Mouse (Mus musculus): ENCODE measurements around the gene Akr7a5. TPM values are rescaled to one million over a fixed set of nuclear protein-coding genes. Genes with fewer than 3 reads are reported as not detected.
A peak's percentile ranks its signal among the peaks of the same experiment; 100 is the strongest.

Akr7a5 gene
- total RNA-seq, 2 experiments from 2014 or later: 65.8 to 69.2 TPM

GRCm38 (mm10) chr4:139298671-139299366 lies 11.7 kb upstream of the Akr7a5 start:
- no peak for DNase-seq

GRCm38 (mm10) chr4:139301780-139302179 lies 8.8 kb upstream of the Akr7a5 start:
- DNase-seq: no peak

- DNase-seq: no peak
Measured at GRCm38 (mm10) chr4:139302241-139302640, 8.3 kb upstream of the Akr7a5 start.

- DNase-seq: no peak
Measured at GRCm38 (mm10) chr4:139305521-139305920, 5.0 kb upstream of the Akr7a5 start.

- DNase-seq: no peak
Measured at GRCm38 (mm10) chr4:139307916-139308315, 2.6 kb upstream of the Akr7a5 start.

- no peak for DNase-seq
Measured at GRCm38 (mm10) chr4:139309651-139310050, 893 bp upstream of the Akr7a5 start.

- DNase-seq: no peak
Measured at GRCm38 (mm10) chr4:139310899-139311701, 556 bp downstream of the Akr7a5 start.

- DNase-seq: no peak
Measured at GRCm38 (mm10) chr4:139311707-139312106, 1.2 kb downstream of the Akr7a5 start.

GRCm38 (mm10) chr4:139312632-139313031 lies 2.1 kb downstream of the Akr7a5 start:
- peak in 1 of 2 experiments; percentile 55 for DNase-seq

GRCm38 (mm10) chr4:139318449-139318848 lies 7.9 kb downstream of the Akr7a5 start:
- no peak for DNase-seq

- DNase-seq: no peak
Measured at GRCm38 (mm10) chr4:139319740-139320139, 9.2 kb downstream of the Akr7a5 start.

- peak; percentile 85 to 91 for DNase-seq
Measured at GRCm38 (mm10) chr4:139330605-139331004, 20.1 kb downstream of the Akr7a5 start.

- DNase-seq: no peak
Measured at GRCm38 (mm10) chr4:139334631-139335295, 24.2 kb downstream of the Akr7a5 start.

GRCm38 (mm10) chr4:139335507-139335906 lies 25.0 kb downstream of the Akr7a5 start:
- no peak for DNase-seq

GRCm38 (mm10) chr4:139336822-139337483 lies 26.4 kb downstream of the Akr7a5 start:
- peak; percentile 88 to 91 for DNase-seq

- no peak for DNase-seq
Measured at GRCm38 (mm10) chr4:139338145-139338544, 27.6 kb downstream of the Akr7a5 start.

GRCm38 (mm10) chr4:139340835-139341234 lies 30.3 kb downstream of the Akr7a5 start:
- DNase-seq: no peak

GRCm38 (mm10) chr4:139341556-139342233 lies 31.2 kb downstream of the Akr7a5 start:
- peak; percentile 85 to 91 for DNase-seq

GRCm38 (mm10) chr4:139343718-139344117 lies 33.2 kb downstream of the Akr7a5 start:
- DNase-seq: peak; percentile 57 to 74

GRCm38 (mm10) chr4:139345416-139346019 lies 35.0 kb downstream of the Akr7a5 start:
- no peak for DNase-seq
